Mouse (Mus musculus): ENCODE data around the gene Zfp428.
"Not testable (repeated sequence)": the region's sequence is repeated elsewhere in the genome, so short reads cannot be mapped to it uniquely, and the experiment has no call there.

The Zfp428 gene

DNA sequence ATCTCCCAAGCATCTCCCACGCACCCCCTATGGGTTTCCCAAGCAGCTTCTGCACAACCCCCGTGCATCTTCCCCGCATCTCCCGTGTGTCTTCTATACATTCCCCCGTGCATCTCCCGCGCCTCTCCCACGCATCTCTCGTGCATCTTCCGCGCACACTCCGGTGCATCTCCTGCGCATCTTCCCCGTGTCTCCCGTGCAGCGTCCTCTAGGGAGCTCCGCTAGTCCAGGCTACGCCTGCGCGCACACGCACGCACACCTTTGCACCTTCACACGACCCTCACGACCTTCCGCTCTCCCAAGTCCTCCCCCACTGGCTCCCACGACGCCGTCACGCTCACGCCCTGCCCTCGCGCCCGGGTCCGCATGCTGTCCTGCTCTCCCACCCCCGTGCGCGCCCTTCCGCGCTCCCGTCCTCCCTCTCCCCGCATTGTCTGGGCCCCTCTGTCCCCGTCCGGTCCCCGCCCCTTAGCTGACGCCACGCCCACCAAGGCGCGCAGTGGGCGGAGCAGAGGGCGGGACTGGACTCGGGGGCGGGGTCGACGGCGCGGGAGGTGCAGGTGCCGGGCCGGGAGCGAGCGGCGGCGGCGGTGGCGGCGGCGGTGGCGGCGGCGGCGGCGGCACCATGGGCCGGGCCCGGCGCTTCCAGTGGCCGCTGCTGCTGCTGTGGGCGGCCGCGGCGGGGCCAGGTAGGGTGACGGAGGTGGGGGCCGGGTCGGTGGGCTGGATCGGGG is 25.2 kb upstream of the Zfp428 start, which contains the start of gene Cadm4:
Cadm4 (plus strand) TSS at position 550 of the 734 bp plus-strand sequence.
- DNase-seq (ENCODE audit: low read depth) = no peak

DNA sequence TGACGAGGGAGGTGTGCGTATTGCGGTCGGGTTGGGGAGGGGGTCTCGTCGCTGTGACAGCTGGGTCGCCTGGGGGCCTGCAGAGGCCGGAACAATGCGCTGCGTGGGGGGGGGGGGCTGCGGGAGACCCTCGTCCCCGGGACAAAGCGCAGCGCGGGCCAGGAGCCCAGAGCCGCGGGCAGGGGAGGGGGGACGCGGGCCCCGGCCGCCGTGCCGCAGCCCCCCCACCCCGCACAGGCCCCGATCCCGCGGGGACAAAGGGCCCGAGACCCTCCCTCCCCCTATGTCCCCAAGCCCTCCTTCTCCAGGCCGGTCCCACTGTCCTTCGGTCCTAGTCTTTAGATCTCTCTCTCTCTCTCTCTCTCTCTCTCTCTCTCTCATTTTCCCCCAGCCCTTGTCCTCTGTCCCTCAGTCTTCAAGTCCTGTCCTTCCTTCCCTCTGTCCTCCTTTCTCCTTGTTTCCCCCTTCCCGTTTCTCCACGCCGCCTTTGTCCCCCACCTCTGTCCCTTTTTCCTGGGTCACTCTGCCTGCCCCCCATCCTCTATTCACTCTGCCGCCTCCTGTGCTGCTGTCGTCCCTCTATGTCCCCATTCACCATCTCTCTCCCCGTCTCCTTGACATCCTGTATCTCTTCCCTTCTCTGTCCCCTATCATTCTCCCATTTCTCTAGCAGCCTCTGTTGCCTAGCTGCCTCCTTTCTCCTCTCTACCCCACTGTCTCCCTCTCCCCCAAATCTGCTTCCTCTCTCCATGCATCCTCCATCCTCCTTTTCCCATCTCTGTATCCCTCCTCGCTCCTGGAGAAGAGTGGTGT is 24.4 kb upstream of the Zfp428 start:
- DNase-seq (ENCODE audit: low read depth) = no peak

- DNase-seq (ENCODE audit: low read depth) = not testable (repeated sequence)
Observed at GRCm38 (mm10) chr7:24483291-24483690, 23.5 kb upstream of the Zfp428 start.

DNA sequence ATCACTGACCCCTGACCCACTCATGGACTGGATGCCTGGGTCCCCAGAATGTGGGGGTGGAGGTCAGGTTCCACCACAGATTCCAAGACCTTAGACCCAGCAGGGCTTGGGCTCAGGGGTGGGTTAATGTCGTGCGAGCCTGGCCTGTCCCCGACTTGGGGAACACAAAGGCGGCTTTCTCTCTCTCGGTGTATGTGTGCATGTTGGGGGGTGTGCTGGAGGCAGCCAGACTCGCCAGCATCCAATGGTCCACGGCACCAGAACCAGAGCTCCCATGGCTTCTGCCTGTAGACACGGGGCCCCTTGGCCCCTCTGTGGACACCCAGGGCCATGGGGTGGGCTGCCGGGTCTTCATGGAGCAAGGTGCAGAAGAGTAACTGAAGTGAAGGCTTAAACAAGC is 21.3 kb upstream of the Zfp428 start:
- DNase-seq (ENCODE audit: low read depth) = no peak

DNA sequence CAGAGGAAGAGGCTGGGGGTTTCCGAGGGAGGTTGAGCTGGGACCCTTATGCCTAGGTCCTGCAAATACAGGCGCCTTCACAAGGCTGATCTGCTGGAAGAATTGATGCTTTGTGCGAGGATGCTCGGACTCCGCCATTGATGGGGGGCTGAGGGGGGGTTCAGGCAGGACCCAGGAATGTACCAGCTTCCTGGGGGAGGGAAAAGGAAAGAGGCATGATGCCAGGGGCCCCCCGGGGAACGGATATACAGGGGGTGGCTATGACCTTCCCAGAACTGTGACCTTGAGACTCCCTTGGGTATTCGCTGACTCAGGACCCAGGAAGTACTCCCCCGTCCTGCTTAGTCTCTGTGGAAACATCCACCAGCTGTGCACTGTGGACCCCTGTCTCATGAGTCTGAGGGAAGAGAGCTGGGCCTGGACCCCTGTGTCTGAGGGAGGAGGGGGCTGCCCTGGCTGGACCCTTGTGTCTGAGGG is 20.1 kb upstream of the Zfp428 start:
- DNase-seq (ENCODE audit: low read depth) = no peak

DNA sequence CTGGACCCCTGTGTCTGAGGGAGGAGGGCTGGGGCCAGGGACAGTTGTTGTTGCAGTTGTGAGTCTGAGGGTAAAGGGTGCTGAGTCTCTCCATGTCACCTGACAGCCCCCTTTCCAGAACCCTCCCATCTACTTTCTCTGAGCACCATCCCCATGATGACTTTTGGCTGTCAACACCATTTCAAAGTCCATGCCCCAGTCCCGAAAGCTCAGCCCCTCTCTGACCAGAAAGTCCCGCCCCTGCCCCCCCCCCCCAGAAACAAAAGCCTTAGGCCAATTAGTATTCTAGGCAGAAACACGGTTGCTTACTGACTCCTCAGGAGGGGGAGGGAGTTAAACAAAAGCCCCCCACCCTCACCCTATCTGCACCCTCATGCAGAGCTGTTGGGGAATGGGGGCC is 19.4 kb upstream of the Zfp428 start:
- no peak for DNase-seq (ENCODE audit: low read depth)

DNA sequence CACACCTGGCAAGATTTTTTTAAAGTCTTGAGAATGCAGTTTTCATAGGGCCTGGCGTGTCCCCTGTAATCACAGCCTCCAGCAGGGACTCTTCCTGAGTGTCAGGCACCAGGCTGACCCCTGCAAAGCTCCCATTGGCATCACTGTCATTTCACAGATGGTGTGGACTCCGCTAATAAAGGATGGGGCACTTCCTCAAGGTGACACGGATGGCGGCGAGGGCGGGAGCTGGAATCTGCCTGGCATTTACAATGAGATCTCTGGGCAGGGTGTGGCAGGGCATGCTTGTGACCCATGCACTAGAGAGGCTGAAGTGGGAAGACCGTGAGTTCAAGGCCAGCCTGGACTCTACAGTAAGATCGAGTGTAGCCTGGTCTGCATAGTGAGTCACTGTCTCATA is 18.5 kb upstream of the Zfp428 start:
- DNase-seq (ENCODE audit: low read depth) = no peak

GRCm38 (mm10) chr7:24499856-24500577 is 6.8 kb upstream of the Zfp428 start:
- no peak for DNase-seq (ENCODE audit: low read depth)

GRCm38 (mm10) chr7:24500929-24501328 is 5.9 kb upstream of the Zfp428 start:
- no peak for DNase-seq (ENCODE audit: low read depth)

DNA sequence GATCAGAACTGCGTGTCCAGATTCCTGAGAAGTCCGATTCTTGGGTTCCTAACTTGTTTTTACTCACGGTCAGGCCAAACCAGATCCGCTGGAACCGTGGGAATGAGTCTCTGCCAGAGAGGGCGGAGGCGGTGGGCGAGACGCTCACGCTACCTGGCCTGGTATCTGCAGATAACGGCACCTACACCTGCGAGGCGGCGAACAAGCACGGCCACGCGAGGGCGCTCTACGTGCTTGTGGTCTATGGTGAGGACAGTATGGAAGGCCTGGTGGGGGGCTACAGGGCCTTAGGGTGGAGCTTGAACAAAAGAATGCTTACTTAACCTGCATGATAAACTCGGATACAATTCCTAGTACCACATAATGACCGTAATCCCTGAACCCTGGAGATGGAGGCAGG is 5.3 kb upstream of the Zfp428 start:
- no peak for DNase-seq (ENCODE audit: low read depth)

GRCm38 (mm10) chr7:24504004-24504403 is 2.8 kb upstream of the Zfp428 start:
- DNase-seq (ENCODE audit: low read depth) = no peak

DNA sequence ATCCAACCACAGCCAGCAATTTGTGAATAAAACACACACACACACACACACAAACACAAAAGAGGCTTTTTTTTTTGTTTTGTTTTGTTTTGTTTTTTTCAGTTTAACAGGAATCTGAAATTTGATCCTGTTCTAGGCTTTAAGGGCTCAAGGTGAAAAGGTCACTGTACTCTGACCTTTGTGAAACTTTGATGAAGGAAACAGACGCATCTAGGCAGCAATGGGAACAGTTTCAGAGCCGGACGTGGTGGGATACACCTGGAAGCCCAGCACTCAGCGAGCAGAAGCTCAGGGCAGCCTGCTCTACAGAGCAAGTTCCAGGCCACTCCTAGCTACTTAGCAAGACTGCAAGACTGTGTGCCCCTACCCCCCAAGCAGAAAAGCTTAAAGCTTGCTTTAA is 1.9 kb upstream of the Zfp428 start:
- DNase-seq (ENCODE audit: low read depth) = no peak

DNA sequence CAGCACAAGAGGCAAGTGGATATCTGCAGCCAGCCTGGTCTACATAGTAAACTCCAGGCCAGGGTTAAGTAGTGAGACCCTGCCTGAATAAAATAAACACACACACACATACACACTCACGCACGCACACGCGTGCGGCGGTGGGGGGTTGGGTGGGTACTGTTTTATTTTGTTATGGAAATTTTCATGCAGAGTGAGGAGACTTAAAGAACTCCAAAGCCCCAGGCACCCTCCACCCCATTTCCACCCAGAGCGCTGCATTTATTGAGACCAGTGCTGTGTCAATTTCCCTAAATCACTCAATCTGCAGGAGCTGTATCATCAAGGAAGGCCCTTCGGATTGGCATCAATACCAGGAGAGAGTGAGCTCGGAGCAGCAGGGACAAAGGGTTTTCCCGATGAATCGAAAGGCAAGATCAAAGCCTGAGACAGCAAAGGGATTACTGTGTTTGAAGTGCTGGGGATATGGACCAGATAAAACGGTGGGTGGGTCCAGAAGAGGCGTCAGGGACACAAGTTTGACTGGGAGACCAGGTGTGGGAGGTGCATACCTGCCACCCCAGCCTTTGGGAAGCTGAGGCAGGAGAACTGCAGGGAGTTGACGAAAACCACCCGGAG is 1.2 kb upstream of the Zfp428 start:
- no peak for DNase-seq (ENCODE audit: low read depth)

DNA sequence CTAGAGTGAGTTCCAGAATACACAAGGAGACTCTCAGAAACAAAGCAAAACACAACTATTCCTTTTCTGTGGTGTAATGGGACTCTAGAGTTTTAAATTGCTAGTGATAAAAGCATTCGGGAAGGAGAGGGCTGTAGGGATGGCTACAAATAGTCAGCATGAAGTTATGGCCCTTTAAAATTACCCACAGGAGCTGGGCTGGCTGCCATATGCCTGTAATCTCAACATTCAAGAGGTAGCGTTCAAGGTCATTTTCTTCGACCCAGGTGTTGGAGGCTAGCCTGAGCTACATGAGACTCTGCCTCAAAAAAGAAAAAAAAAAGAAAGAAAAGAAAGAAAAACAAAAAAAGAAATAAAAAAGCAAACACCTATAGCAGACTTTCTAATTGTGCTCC is 744 bp upstream of the Zfp428 start:
- no peak for DNase-seq (ENCODE audit: low read depth)

GRCm38 (mm10) chr7:24506476-24506837 is 349 bp upstream of the Zfp428 start:
- peak; percentile 58 for DNase-seq (ENCODE audit: low read depth)

- no peak for DNase-seq (ENCODE audit: low read depth)
Observed at GRCm38 (mm10) chr7:24507726-24508114, 914 bp downstream of the Zfp428 start.

DNA sequence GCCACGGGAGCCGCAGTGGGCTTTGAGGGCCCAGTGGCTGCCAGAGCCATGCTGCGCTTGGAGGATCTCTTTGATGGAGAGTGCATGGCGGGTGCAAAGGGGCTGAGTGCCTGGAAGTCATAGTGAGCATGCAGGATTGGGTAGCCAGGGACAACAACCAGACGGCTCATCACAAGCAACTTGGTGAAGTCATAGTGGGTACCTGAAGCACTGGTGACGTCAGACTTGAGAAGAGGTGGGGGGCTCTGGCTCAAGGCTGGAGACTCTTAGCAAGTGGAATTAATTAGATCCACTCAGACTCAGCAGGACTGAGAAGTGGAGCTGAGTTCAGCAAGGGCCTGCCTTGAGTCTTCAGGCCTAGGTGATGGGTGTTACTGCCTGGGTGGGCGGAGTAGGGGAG is 5.5 kb downstream of the Zfp428 start, which contains the start of gene AC161166.1:
AC161166.1 (minus strand) TSS at position 101 of the 400 bp plus-strand sequence.
- no peak for DNase-seq (ENCODE audit: low read depth)

- not testable (repeated sequence) for DNase-seq (ENCODE audit: low read depth)
Observed at GRCm38 (mm10) chr7:24516319-24516718, 9.5 kb downstream of the Zfp428 start.

GRCm38 (mm10) chr7:24517077-24517476 is 10.3 kb downstream of the Zfp428 start:
- DNase-seq (ENCODE audit: low read depth) = no peak

- DNase-seq (ENCODE audit: low read depth) = no peak
Observed at GRCm38 (mm10) chr7:24517654-24518053, 10.8 kb downstream of the Zfp428 start.

GRCm38 (mm10) chr7:24519130-24519529 is 12.3 kb downstream of the Zfp428 start:
- no peak for DNase-seq (ENCODE audit: low read depth)

GRCm38 (mm10) chr7:24520054-24520453 is 13.2 kb downstream of the Zfp428 start:
- not testable (repeated sequence) for DNase-seq (ENCODE audit: low read depth)
